Mouse (Mus musculus) MEL (cell line): Measurements from ENCODE around the gene Rab13. TPM values are rescaled to one million over a fixed set of nuclear protein-coding genes. Genes with fewer than 3 reads are reported as not detected.

ENCODE experiments used
- DNase-seq: peaks from one replicate; pipeline ENCODE4 v3.0.0; 2011; ENCODE audit warnings: low read depth, low spot score
- H3K27ac ChIP-seq: 2 replicates; pipeline ENCODE4 v1.5.1; 2012; ENCODE audit warnings: low read depth, mild to moderate bottlenecking, control low read depth, low read length, moderate library complexity; ENCODE audit not compliant: control insufficient read depth
- H3K27me3 ChIP-seq, 2 experiments: fragments of 150-350 bp in 1 of 2; sonication (generic) in 1 of 2; 2 replicates each; pipeline ENCODE4 v1.6.1; 2012; ENCODE audit warnings: low read length in 2 of 2, mild to moderate bottlenecking in 2 of 2, improper control_type of control experiment in 1 of 2, moderate library complexity in 1 of 2; ENCODE audit not compliant: insufficient read depth in 2 of 2, control insufficient read depth in 1 of 2
- H3K36me3 ChIP-seq, 2 experiments: 2 replicates each; pipeline ENCODE4 v1.6.1; 2012 to 2014; ENCODE audit warnings: low read length in 2 of 2, improper control_type of control experiment in 1 of 2, inconsistent platforms in 1 of 2, mild to moderate bottlenecking in 1 of 2; ENCODE audit not compliant: insufficient read depth in 2 of 2, control insufficient read depth in 1 of 2
- H3K4me1 ChIP-seq, 2 experiments: fragments of 150-350 bp in 1 of 2; sonication (generic) in 1 of 2; 2 replicates each; pipeline ENCODE4 v1.6.1; 2012; ENCODE audit warnings: low read length in 2 of 2, improper control_type of control experiment in 1 of 2, mild to moderate bottlenecking in 1 of 2; ENCODE audit not compliant: insufficient read depth in 2 of 2, control insufficient read depth in 1 of 2
- H3K4me3 ChIP-seq, 2 experiments: fragments of 150-350 bp in 1 of 2; sonication (generic) in 1 of 2; 2 replicates each; pipeline ENCODE4 v1.5.1; 2012; ENCODE audit warnings: low read depth in 2 of 2, low read length in 2 of 2, mild to moderate bottlenecking in 2 of 2, moderate library complexity in 2 of 2, control low read depth in 1 of 2, improper control_type of control experiment in 1 of 2; ENCODE audit not compliant: control insufficient read depth in 1 of 2, insufficient read depth in 1 of 2
- H3K79me2 ChIP-seq: 2 replicates; pipeline ENCODE4 v1.6.1; 2012; ENCODE audit warnings: mild to moderate bottlenecking, low read length, moderate library complexity; ENCODE audit not compliant: control insufficient read depth, poor library complexity, insufficient read depth
- H3K9ac ChIP-seq: 2 replicates; pipeline ENCODE4 v1.6.1; 2012; ENCODE audit warnings: low read depth, mild to moderate bottlenecking, control low read depth, low read length, moderate library complexity; ENCODE audit not compliant: control insufficient read depth, poor library complexity, severe bottlenecking
- H3K9me3 ChIP-seq: fragments of 150-350 bp; sonication (generic); replicated peaks from 2 replicates; pipeline ENCODE4 v1.6.1; 2012; ENCODE audit warnings: mild to moderate bottlenecking, low read length, improper control_type of control experiment, moderate library complexity; ENCODE audit not compliant: insufficient read depth
- BHLHE40 ChIP-seq: IDR thresholded peaks from 2 replicates; pipeline ENCODE4 v1.6.1; 2012; ENCODE audit warnings: low read depth, mild to moderate bottlenecking, inconsistent platforms, low read length, improper control_type of control experiment, borderline replicate concordance
- CHD1 ChIP-seq: IDR thresholded peaks from 2 replicates; pipeline ENCODE4 v1.6.1; 2012; ENCODE audit warnings: low read depth, mild to moderate bottlenecking, inconsistent platforms, low read length, improper control_type of control experiment
- CHD2 ChIP-seq: IDR thresholded peaks from 2 replicates; pipeline ENCODE4 v1.6.1; 2011; ENCODE audit warnings: low read length, improper control_type of control experiment
- CTCF ChIP-seq, 3 experiments: IDR thresholded peaks in 2 of 3; conservative IDR thresholded peaks in 1 of 3; 2 replicates each; pipeline ENCODE4 v1.5.1; 2011 to 2012; ENCODE audit warnings: low read length in 3 of 3, low read depth in 2 of 3, mild to moderate bottlenecking in 2 of 3, improper control_type of control experiment in 1 of 3, inconsistent platforms in 1 of 3, mixed read lengths in 1 of 3, moderate library complexity in 1 of 3; ENCODE audit not compliant: control insufficient read depth in 1 of 3, insufficient read depth in 1 of 3, poor library complexity in 1 of 3, severe bottlenecking in 1 of 3
- E2F4 ChIP-seq: IDR thresholded peaks from 2 replicates; pipeline ENCODE4 v1.6.1; 2011; ENCODE audit warnings: low read depth, low read length, improper control_type of control experiment, borderline replicate concordance
- EP300 ChIP-seq, 2 experiments: IDR thresholded peaks; 2 replicates each; pipeline ENCODE4 v1.6.1; 2011; ENCODE audit warnings: improper control_type of control experiment in 2 of 2, low read length in 2 of 2, low read depth in 1 of 2, mild to moderate bottlenecking in 1 of 2
- ETS1 ChIP-seq: IDR thresholded peaks from 2 replicates; pipeline ENCODE4 v1.6.1; 2012; ENCODE audit warnings: low read depth, mild to moderate bottlenecking, inconsistent platforms, low read length, improper control_type of control experiment, moderate library complexity
- GABPA ChIP-seq: IDR thresholded peaks from 2 replicates; pipeline ENCODE4 v1.6.1; 2012; ENCODE audit warnings: low read depth, mild to moderate bottlenecking, inconsistent platforms, low read length, improper control_type of control experiment, moderate library complexity
- GATA1 ChIP-seq: IDR thresholded peaks from 2 replicates; pipeline ENCODE4 v1.6.1; 2011; ENCODE audit warnings: low read depth, low read length, improper control_type of control experiment
- HCFC1 ChIP-seq: IDR thresholded peaks from 2 replicates; pipeline ENCODE4 v1.6.1; 2012; ENCODE audit warnings: low read depth, mild to moderate bottlenecking, inconsistent platforms, low read length, improper control_type of control experiment, moderate library complexity
- JUND ChIP-seq: IDR thresholded peaks from 2 replicates; pipeline ENCODE4 v1.6.1; 2011; ENCODE audit warnings: low read depth, mild to moderate bottlenecking, improper control_type of control experiment, low read length
- MAFK ChIP-seq: IDR thresholded peaks from 2 replicates; pipeline ENCODE4 v1.6.1; 2011; ENCODE audit warnings: low read depth, mild to moderate bottlenecking, low read length, improper control_type of control experiment, borderline replicate concordance
- MAX ChIP-seq: IDR thresholded peaks from 2 replicates; pipeline ENCODE4 v1.6.1; 2011; ENCODE audit warnings: low read length, improper control_type of control experiment
- MAZ ChIP-seq: IDR thresholded peaks from 2 replicates; pipeline ENCODE4 v1.6.1; 2012; ENCODE audit warnings: low read depth, mild to moderate bottlenecking, inconsistent platforms, low read length, improper control_type of control experiment
- MXI1 ChIP-seq: IDR thresholded peaks from 2 replicates; pipeline ENCODE4 v1.6.1; 2011; ENCODE audit warnings: mild to moderate bottlenecking, low read depth, low read length, improper control_type of control experiment
- POLR2A ChIP-seq, 2 experiments: IDR thresholded peaks; 2 replicates each; pipeline ENCODE4 v1.6.1; 2011 to 2012; ENCODE audit warnings: low read length in 2 of 2, mild to moderate bottlenecking in 2 of 2, control low read depth in 1 of 2, improper control_type of control experiment in 1 of 2, low read depth in 1 of 2, moderate library complexity in 1 of 2; ENCODE audit not compliant: control insufficient read depth in 1 of 2, insufficient read depth in 1 of 2, poor library complexity in 1 of 2
- POLR2AphosphoS2 ChIP-seq: IDR thresholded peaks from 2 replicates; pipeline ENCODE4 v1.6.1; 2011; ENCODE audit warnings: low read length, improper control_type of control experiment
- POLR2AphosphoS5 ChIP-seq: IDR thresholded peaks from 2 replicates; pipeline ENCODE4 v1.6.1; 2012; ENCODE audit warnings: low read depth, borderline replicate concordance, mild to moderate bottlenecking, inconsistent platforms, low read length, moderate library complexity, mixed read lengths
- RAD21 ChIP-seq: IDR thresholded peaks from 2 replicates; pipeline ENCODE4 v1.6.1; 2011; ENCODE audit warnings: mild to moderate bottlenecking, low read depth, low read length, improper control_type of control experiment
- RCOR1 ChIP-seq: IDR thresholded peaks from 2 replicates; pipeline ENCODE4 v1.6.1; 2012; ENCODE audit warnings: low read depth, mild to moderate bottlenecking, inconsistent platforms, low read length, improper control_type of control experiment
- SMC3 ChIP-seq: IDR thresholded peaks from 2 replicates; pipeline ENCODE4 v1.6.1; 2011; ENCODE audit warnings: low read depth, low read length, improper control_type of control experiment
- TAL1 ChIP-seq: IDR thresholded peaks from 2 replicates; pipeline ENCODE4 v1.6.1; 2012; ENCODE audit warnings: mild to moderate bottlenecking, inconsistent platforms, low read length, moderate library complexity, mixed read lengths
- TBP ChIP-seq: IDR thresholded peaks from 2 replicates; pipeline ENCODE4 v1.8.0; 2011; ENCODE audit warnings: low read depth, low read length, improper control_type of control experiment
- TCF12 ChIP-seq: IDR thresholded peaks from 2 replicates; pipeline ENCODE4 v1.6.1; 2014; ENCODE audit warnings: low read depth, mild to moderate bottlenecking, inconsistent platforms, low read length, improper control_type of control experiment, moderate library complexity
- UBTF ChIP-seq: IDR thresholded peaks from 2 replicates; pipeline ENCODE4 v1.6.1; 2012; ENCODE audit warnings: low read depth, mild to moderate bottlenecking, inconsistent platforms, low read length, improper control_type of control experiment, moderate library complexity, borderline replicate concordance; ENCODE audit not compliant: insufficient read depth
- USF1 ChIP-seq: IDR thresholded peaks from 2 replicates; pipeline ENCODE4 v1.6.1; 2014; ENCODE audit warnings: low read depth, mild to moderate bottlenecking, inconsistent platforms, low read length, improper control_type of control experiment, moderate library complexity
- USF2 ChIP-seq, 2 experiments: IDR thresholded peaks; 2 replicates each; pipeline ENCODE4 v1.6.1; 2011 to 2012; ENCODE audit warnings: improper control_type of control experiment in 2 of 2, low read length in 2 of 2, borderline replicate concordance in 1 of 2, inconsistent platforms in 1 of 2, low read depth in 1 of 2, mild to moderate bottlenecking in 1 of 2; ENCODE audit not compliant: insufficient read depth in 1 of 2
- ZC3H11A ChIP-seq: IDR thresholded peaks from 2 replicates; pipeline ENCODE4 v1.6.1; 2012; ENCODE audit warnings: low read depth, mild to moderate bottlenecking, inconsistent platforms, low read length, improper control_type of control experiment
- ZKSCAN1 ChIP-seq: IDR thresholded peaks from 2 replicates; pipeline ENCODE4 v1.6.1; 2012; ENCODE audit warnings: low read depth, mild to moderate bottlenecking, inconsistent platforms, low read length, improper control_type of control experiment, moderate library complexity
- ZMIZ1 ChIP-seq: IDR thresholded peaks from 2 replicates; pipeline ENCODE4 v1.6.1; 2012; ENCODE audit warnings: low read depth, mild to moderate bottlenecking, inconsistent platforms, low read length, improper control_type of control experiment, moderate library complexity
- ZNF384 ChIP-seq: IDR thresholded peaks from 2 replicates; pipeline ENCODE4 v1.6.1; 2012; ENCODE audit warnings: low read depth, mild to moderate bottlenecking, inconsistent platforms, low read length, improper control_type of control experiment
- polyA plus RNA-seq, 2 experiments: library from polyadenylated mRNA; stranded (reverse) in 1 of 2; unstranded in 1 of 2; fragments of >175 nt in 1 of 2; fragments of >200 nt in 1 of 2; gene quantifications; 2 replicates each; pipeline versions ENCODE4 v1.2.1 to v1.2.4; 2012; ENCODE audit warnings: low replicate concordance in 2 of 2, low read depth in 1 of 2; ENCODE audit not compliant: insufficient read length in 2 of 2, insufficient read depth in 1 of 2, missing spikeins in 1 of 2
- total RNA-seq: library from RNA; depleted of rRNA; stranded (reverse); fragments of 300-350 nt; gene quantifications from 2 replicates; pipeline ENCODE4 v1.2.3, GENCODE M21; 2012

Gene Rab13
- total and polyA plus RNA-seq, 3 experiments: 5.1 to 7.7 TPM; not detected in 1

GRCm38 (mm10) chr3:90253653-90254418 lies 40.3 kb downstream of the Rab13 start, which contains the start of gene Crtc2 (continued):
- TF ChIP-seq USF2 (IDR thresholded peaks at IDR 0.05; ENCODE audit: borderline replicate concordance in 1 of 2, insufficient read depth in 1 of 2, low read depth in 1 of 2, low read length in 2 of 2) (no peak), ETS1 (no peak), RAD21 (no peak), TAL1 (no peak), RCOR1 (no peak), JUND (no peak), MAZ (peak; percentile 100), MAFK (no peak), GABPA (peak; percentile 69; the same call in 1 of the 2 replicates), MAX (peak; percentile 60), EP300 (IDR thresholded peaks at IDR 0.05; ENCODE audit: low read depth in 1 of 2, low read length in 2 of 2) (no peak), ZNF384 (no peak), HCFC1 (peak; percentile 99), BHLHE40 (peak; percentile 58; the same call in 1 of the 2 replicates), MXI1 (peak; percentile 71)

GRCm38 (mm10) chr3:90254419-90255193 lies 41.1 kb downstream of the Rab13 start:
- Histone ChIP-seq H3K79me2 (peaks cover 22% of the 10 kb centered on the region), H3K27ac (peak overlapping the region; percentile 51), H3K4me3 (peak overlapping the region; percentile 82 to 99), H3K36me3 (peaks cover 5% of the 10 kb centered on the region in 2 experiments), H3K9me3 (no peaks in the 10 kb centered on the region), H3K9ac (peak overlapping the region; percentile 81), H3K4me1 (peaks cover 3 to 5% of the 10 kb centered on the region in 2 experiments; a peak in 3 of 4 replicates), H3K27me3 (no peaks in the 10 kb centered on the region)
- DNase-seq: peak; percentile 78
- TF ChIP-seq TCF12 (peak; percentile 22; the same call in 1 of the 2 replicates), MAZ (peak; percentile 46; the same call in 1 of the 2 replicates), ETS1 (0 out of 2 replicates have a peak, but pooled peaks have one; percentile 27), SMC3 (no peak), POLR2AphosphoS5 (no peak), MAX (0 out of 2 replicates have a peak, but pooled peaks have one; percentile 36), CHD2 (no peak), GABPA (no peak), ZMIZ1 (peak; percentile 25; the same call in 1 of the 2 replicates), POLR2AphosphoS2 (no peak), JUND (no peak), ZKSCAN1 (no peak), TAL1 (no peak), TBP (no peak; the same call in 1 of the 2 replicates), CHD1 (peak; percentile 84; the same call in 1 of the 2 replicates), POLR2A (IDR thresholded peaks at IDR 0.05; ENCODE audit: control insufficient read depth in 1 of 2, insufficient read depth in 1 of 2, low read depth in 1 of 2, low read length in 2 of 2, poor library complexity in 1 of 2) (peak in 1 of 2 experiments; percentile 8; a peak in 1 of 4 replicates), ZC3H11A (no peak), CTCF (IDR thresholded peaks at IDR 0.05 in 2 of 3, conservative IDR thresholded peaks at IDR 0.05 in 1 of 3; ENCODE audit: control insufficient read depth in 1 of 3, insufficient read depth in 1 of 3, low read depth in 2 of 3, low read length in 3 of 3, poor library complexity in 1 of 3, severe bottlenecking in 1 of 3) (peak in 1 of 3 experiments; percentile 29; a peak in 2 of 6 replicates), GATA1 (no peak), USF1 (no peak), UBTF (no peak), E2F4 (0 out of 2 replicates have a peak, but pooled peaks have one; percentile 38)
